Mouse (Mus musculus) right cerebral cortex, postnatal 14 days (tissue): ENCODE measurements at regions not wholly inside any gene's neighbourhood (a gene's known extent, or its start where the extent isn't known, plus 50 kb on each side); places are given as distances from the start of the nearest gene placed in this dataset.

ENCODE experiments used
- DNase-seq: peaks from one replicate; pipeline ENCODE4 v3.0.0; 2022

DNA sequence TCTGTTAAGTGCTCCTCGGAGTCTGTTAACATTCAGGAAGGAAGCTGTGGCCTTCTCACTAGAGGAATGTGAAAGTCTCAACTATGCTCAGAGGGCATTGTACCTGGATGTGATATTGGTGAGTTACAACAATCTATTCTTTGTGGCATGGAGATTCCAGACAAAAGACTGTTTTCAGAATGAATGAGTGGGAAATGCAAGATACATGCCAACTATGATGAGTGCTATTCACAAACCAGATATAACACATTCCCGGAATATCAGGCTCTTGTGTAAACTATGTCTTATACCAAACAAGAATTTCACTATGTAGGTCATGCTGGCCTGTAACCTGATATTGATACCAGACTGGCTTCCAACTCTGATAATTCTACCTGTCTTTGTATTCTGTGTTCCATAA is 279.4 kb upstream of the Cypt12 start:
- DNase-seq, result no peak
